Mouse (Mus musculus): ENCODE measurements at regions not wholly inside any gene's neighbourhood (a gene's known extent, or its start where the extent isn't known, plus 50 kb on each side); places are given as distances from the start of the nearest gene placed in this dataset.
"Not testable (repeated sequence)": the region's sequence is repeated elsewhere in the genome, so short reads cannot be mapped to it uniquely, and the experiment has no call there.

- not testable (repeated sequence) for DNase-seq
Measured at GRCm38 (mm10) chr8:20285523-20285922, 77.5 kb downstream of the Gm15319 start.

DNA sequence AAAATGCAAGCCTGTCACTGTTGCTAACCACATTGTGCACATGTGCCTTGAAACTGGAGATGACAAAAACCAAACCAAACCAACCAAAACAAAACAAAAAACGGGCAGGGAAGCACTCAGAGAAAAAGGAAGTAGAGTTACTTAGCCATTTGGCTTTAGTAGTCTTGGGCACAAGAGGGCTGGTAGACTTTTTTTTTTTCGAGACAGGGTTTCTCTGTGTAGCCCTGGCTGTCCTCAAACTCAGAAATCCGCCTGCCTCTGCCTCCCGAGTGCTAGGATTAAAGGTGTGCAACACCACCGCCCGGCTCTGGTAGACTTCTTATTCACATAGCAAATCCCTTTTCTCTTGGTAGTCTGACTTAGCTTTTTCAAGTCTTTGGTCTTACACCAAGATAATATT is 78.2 kb downstream of the Gm15319 start:
- DNase-seq: peak in 1 of 2 experiments; percentile 18

DNA sequence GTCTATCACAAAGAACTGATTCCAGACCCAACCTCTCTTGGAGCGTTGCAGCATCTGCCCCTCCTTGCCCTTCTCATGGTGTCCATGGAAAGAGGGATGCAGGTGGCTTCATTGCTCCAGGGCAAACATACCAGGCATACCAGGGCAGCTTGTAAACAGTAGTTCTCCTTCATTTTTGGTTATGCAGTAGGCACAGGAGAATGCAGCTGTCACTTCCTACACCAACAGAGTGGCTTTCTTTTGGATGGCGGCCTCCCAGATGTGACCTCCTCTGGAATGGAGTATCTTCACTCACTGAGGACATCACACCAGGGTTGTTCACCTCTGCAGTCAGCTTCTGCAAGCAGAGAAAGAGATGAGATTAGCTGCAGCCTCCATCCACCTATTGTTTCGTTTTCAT is 79.9 kb downstream of the Gm15319 start:
- not testable (repeated sequence) for DNase-seq

- not testable (repeated sequence) for DNase-seq
Measured at GRCm38 (mm10) chr8:20281201-20281887, 81.7 kb downstream of the Gm15319 start.

DNA sequence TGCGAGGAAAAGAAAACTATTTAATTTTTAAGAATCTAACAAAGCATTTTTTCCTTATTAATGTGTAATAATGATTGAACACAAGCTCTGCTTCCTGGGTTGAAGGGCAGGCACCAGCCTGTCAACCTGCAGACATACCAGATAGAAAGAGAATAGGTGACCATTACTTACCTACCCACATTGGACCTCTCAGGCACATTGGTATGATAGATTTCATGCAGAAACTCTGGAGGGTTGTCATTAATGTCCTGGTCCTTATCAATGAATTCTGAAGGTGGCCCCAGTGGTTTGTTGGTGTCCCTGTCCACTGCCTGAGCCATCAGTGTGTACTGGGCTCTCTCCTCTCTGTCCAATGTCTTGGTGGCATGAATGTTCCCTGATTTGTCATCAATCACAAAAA is 85.3 kb downstream of the Gm15319 start:
- not testable (repeated sequence) for DNase-seq

GRCm38 (mm10) chr8:20276661-20277060 is 86.3 kb downstream of the Gm15319 start:
- DNase-seq: not testable (repeated sequence)

DNA sequence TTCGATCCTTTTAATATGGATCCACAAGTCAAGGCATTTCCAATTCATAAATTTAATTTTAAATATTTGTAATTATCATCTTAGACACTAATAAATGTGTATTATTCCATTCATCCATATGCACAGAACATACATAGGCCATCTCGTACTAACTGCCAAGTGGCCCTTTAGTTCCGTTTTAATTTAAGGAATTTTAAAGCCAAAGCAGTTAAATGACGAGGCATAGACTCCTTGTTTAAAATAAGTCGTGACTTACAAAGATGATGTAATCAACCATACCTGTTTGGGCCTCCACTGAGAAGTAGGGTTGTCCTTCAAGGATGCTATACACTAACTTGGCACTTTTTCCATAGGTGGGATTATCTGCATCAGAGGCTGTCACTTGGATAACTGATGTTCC is 89.2 kb downstream of the Gm15319 start:
- DNase-seq: not testable (repeated sequence)

DNA sequence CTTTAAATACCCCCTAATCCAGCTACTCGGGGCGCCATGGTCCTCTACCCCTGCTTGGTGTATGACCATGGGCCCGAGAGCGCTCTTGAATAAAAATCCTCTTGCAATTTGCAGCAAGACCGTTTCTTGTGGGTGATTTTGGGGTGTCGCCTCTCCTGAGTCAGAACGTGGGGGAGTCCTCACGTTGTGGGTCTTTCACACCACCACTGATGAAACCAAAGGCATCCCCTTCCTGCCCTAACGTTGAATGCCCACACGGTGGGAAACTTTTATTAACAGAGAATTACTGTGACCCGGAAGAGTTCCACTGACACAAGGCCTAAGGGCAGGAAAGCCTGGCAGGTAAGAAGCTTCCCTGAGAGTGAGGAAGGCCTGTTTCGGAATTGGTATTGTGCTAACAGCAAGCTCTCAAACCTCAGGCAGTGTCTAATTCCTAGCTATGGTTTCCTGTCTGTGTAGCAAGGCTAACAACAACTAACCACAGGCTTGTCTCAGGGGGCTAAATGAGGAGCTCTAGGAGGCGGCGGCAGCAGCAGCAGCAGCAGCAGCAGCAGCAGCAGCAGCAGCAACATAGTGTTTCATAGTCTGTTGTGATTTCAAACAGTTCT is 95.4 kb downstream of the Gm15319 start:
- DNase-seq: not testable (repeated sequence)

DNA sequence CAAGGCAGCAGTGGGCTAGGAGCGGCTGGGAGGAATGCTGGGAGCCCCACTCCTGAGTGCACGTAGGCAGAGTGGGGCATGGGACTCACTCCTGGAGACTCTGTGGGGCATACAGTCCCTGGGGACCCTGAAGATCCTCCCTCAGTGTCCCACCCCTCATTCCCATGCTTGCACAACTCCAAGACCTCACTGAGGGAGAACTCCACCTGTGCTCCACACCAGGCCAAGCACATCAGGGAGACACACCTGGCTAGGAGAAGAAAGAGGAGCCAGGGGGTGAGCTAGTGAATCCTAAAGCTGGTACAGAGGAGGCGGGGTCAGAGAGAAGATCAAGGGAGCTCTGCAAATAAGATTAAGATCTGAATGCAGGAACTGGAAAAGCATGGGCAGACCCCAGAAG is 96.2 kb downstream of the Gm15319 start:
- not testable (repeated sequence) for DNase-seq

DNA sequence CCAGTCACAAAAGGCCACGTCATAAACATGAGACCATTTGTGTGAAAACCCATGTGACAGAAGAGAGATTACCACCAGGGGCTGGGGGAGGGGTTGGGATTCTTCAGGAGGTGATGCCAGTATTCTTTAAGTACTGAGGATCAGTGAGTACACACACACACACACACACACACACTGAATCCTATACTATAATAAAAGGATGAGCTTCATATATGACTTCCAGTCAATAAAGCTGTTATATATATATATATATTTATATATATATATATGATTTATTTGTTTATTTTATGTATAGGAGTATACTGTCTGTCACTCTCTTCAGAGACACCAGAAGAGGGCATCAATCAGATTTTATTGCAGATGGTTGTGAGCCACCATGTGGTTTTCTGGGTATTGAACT is 98.4 kb downstream of the Gm15319 start:
- DNase-seq: not testable (repeated sequence)

DNA sequence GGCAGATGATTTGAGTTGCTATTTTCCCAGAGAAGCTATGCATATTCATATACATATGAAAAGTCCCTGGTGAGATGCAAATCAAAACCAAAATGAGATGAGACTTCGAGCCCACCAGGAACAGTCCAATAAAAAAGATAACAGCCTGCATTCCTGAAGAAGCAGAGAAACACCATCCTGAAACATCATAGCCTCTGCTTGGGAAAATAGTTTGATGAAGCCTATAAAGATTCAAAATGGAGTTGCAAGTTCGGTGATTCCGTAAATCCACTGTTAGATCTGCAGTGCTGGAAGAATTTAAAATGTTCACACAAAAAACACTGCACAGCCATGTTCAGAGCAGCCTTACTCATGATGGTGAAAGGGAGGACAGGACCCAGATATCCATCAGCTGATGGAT is 98.9 kb downstream of the Gm15319 start:
- DNase-seq: not testable (repeated sequence)

GRCm38 (mm10) chr8:20262847-20263570 is 100.0 kb downstream of the Gm15319 start:
- not testable (repeated sequence) for DNase-seq

DNA sequence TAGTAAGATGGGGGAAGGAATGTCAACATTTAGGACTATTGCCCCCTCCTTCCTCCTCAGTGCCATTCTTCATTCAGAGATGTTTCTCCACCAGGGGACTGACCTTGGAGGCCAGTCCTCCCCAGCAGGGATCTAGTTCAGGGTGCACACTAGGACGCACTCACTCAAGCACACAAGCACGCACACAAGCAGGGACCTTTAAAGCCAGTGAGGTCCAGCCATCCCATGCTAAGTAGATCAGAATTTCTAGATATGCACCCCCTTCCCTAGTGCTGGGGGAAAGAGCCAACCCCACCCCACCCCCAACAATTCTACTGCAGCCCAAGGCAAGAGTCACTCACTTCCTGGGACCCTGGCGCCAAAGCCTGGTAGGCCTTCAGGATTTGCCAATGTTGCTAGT is 100.8 kb downstream of the Gm15319 start:
- DNase-seq: not testable (repeated sequence)

- DNase-seq: not testable (repeated sequence)
Measured at GRCm38 (mm10) chr8:20261452-20262181, 101.4 kb downstream of the Gm15319 start.

DNA sequence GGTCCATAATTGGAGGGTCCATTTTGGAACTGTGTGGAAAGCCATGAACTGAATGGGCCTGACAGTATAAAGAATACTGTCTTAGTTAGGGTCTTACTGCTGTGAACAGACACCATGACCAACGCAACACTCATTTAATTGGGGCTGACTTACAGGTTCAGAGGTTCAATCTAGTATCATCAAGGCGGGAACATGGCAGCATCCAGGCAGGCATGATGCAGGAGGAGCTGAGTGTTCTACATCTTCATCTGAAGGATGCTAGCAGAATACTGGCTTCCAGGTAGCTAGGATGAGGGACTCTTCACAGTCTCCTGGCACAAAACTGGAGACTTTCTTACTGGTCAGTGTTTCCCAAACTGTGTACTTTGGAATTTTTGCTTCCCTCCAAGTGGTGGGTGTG is 102.0 kb downstream of the Gm15319 start:
- DNase-seq: not testable (repeated sequence)

DNA sequence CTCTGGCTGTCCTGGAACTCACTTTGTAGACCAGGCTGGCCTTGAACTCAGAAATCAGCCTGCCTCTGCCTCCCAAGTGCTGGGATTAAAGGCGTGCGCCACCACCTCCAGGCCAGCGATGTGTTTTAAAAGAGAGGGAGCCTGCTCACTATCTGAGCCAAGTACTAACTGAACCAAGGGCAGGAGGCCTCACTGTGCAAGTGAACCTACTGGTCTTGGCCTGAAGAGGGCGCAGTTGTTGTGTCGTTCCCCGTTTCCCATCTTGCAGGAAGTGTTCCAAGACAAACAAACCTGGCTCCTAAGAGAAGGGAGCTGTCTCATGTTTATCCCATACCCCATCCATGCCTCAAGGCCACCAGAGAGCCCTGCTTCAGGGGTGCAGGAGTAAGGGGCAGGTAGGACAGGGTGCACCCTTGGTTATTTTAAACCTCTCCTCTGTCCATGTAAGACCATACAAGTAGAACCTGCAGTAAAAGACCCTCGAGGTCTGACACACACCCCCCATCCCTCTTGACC is 102.8 kb downstream of the Gm15319 start:
- DNase-seq: not testable (repeated sequence)

- not testable (repeated sequence) for DNase-seq
Measured at GRCm38 (mm10) chr8:20259662-20260061, 103.3 kb downstream of the Gm15319 start.
